Mouse (Mus musculus): ENCODE measurements around the gene Pdcl3.
A peak's percentile ranks its signal among the peaks of the same experiment; 100 is the strongest.

The Pdcl3 gene

DNA sequence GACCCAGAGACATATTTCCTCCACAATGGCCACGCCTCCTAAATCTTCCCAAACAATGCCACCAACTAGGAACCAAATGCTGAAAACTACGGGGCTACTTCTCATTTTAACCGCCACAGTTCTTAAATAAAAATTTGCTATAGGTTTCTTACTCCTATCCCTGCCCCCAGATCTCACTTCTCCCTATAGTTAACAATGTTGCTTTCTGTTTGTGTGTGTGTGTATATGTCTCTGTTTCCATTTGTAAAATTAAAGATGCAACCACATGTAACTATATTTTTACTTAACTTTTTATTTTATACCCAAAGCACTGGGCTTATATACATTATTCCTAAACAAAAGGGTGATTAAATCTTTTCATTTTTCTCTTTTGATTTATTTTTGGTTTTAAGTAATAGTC lies at the start of gene Pdcl3:
TSS of gene Pdcl3 (plus strand) at position 301 of the 400 bp plus-strand sequence.
- no peak for DNase-seq (ENCODE audit: low read depth, low spot score)

DNA sequence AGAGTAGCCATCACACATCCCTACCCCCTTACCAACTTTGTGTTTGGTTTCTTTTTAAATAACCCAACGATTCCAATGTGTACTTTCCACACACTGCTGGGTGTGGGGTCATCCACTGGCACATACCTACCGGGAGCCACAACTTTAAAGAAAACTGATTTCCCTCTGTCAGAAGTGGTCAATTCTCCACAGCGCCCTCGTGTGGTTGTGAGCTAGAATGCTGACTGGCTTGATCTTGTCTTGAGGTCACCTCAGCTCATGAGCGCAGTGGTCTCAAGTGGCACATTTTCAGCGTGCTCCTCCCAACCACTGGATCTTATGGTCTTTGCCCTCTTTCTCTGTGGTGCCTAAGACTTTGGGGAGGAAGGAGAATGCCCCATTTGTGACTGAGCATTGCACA lies 48.6 kb upstream of the Pdcl3 start:
- peak; percentile 81 for DNase-seq (ENCODE audit: low read depth, low spot score)

DNA sequence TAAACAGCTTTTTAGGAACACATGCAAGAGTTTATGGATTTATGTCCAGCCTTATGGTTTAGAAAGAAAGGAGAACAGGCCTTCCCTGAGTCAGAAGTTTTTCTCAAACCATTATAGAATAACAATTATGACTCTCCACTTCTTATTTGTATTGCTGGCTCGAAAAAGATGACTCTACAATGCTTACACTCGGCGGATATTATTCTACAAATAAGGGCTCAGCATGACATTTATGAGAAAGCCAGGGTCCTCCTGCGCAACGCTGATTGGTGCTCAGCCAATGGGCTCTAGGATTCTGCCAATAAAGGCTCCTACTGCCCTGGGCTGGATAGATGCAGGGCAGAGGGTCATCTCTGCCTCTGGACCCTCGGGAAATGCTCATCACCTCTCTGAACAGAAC lies 46.6 kb upstream of the Pdcl3 start, which contains the start of gene Nms:
TSS of gene Nms (plus strand) at position 301 of the 400 bp plus-strand sequence.
- DNase-seq (ENCODE audit: low read depth, low spot score), result no peak

DNA sequence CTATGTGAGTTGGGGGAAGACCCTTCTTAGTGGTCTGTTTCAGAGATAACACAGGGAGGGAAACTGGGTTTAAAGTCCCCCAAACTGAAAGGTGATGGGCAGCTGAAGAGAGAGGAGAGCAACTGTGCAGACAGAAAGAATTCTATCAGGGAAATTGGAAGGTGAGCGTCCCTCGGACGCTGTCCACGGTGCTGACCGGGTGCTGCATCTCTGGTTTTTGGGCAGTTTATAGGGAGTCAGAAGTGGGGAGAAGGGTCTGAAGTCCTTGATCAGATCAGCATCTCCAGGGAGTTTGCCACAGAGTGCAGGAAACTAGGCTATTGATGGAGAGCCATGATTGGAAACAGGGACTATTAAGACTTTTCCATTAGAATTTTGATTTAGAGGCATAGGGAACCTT lies 45.8 kb upstream of the Pdcl3 start:
- peak; percentile 8 for DNase-seq (ENCODE audit: low read depth, low spot score)

DNA sequence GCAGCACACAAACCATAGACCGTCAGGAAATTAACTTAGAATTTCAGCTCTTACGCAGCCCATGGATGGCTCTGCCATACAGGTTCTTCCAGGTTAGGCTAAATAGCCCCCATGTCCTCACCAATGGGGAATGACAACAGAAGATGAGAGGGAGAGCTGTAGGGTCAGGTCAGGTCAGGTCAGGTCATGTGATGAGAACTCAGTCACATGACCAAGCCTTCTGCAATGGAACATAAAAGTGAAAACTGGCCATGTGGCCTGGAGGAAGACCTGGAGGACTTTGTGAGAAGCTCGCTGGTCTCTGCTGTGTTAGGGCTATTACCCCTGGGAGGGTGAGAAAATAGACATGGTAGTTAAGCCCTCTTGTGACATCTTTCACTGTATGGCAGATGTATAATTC lies 29.0 kb upstream of the Pdcl3 start:
- no peak for DNase-seq (ENCODE audit: low read depth, low spot score)

GRCm38 (mm10) chr1:38969116-38969515 lies 16.3 kb upstream of the Pdcl3 start:
- no peak for DNase-seq (ENCODE audit: low read depth, low spot score)

DNA sequence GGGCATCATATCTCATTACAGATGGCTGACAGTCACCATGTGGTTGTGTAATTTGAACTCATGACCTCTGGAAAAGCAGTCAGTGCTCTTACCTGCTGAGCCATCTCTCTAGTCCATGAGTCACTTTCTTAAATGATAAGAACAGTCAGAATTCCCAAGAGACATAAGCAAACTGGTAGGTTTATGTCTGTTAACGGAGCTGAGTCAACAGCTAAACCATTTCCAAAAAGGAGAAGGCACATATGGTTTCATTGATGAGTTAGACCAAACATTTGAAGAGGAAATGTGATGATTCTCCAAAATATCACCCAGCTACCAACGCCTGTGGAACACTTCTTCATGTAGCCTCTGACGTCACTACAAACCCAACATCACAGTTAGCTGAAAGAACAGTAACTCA lies 13.7 kb upstream of the Pdcl3 start:
- DNase-seq (ENCODE audit: low read depth, low spot score), result no peak

DNA sequence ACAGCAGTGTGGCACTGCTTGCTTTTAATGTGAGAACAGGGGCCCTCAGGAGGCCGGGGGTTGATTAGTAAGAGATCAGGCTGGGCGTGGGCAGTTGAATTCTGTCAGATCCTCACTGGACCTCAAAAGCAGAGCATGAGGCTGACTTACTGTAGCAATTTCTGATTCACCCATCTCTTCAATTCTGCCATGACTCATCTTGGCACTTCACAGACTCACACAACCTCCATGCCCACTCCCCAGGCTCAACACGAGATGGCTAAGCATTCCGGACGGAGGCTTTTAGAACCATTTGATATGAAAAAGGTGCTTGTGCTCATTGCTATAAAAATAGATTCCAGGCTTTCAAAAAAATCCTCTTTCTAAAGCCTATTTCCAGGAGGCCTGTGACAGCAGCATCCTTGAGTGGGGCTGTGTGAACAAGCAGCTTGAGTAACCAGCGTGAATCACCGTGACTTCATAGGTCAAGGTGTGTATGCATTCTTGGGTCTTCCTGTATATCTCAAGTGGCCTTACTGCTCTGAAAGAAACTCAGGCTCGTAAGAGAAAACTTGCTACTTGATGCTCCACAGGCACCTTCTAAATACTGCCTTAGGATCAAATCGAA lies 12.3 kb upstream of the Pdcl3 start:
- no peak for DNase-seq (ENCODE audit: low read depth, low spot score)

DNA sequence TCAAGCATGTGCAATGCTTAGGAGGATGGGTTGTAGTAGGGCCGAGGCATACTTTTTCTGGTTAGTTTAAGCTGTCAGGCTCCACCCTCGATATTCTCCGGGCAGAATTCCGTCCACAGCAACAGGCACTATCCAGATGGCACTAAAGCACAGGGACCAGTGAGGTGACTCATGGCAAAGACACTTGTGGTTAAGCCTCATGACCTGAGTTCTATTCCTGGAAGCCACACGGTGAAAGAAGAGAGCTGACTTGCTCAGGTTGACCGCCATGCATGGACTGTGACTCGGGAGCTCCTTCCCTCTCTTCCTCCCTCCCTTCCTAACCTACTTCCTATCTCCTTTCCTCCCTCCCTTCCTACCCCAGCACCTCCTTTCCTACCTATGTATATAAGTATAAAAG lies 5.5 kb upstream of the Pdcl3 start:
- no peak for DNase-seq (ENCODE audit: low read depth, low spot score)

DNA sequence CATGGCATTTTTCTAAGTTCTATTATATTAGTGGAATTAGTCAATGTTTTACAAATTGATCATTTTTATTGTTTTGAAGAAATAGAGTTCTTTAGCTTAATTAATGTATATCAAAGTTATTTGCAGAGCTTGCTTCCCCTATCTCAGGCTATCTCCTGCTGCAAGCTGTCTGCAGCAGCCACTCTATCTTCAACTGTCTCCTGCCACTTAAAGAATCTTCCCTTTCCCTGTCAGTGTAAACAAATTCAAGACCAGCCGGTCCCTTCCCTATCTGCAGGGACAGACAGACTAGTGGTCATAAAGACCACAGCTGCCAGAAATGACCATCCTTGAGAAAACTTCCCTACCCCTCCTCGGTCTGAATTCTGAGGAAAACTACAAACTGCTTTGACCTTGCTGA lies 1.5 kb upstream of the Pdcl3 start:
- no peak for DNase-seq (ENCODE audit: low read depth, low spot score)

GRCm38 (mm10) chr1:38987080-38987864 lies 1.9 kb downstream of the Pdcl3 start:
- peak; percentile 95 for DNase-seq (ENCODE audit: low read depth, low spot score)

DNA sequence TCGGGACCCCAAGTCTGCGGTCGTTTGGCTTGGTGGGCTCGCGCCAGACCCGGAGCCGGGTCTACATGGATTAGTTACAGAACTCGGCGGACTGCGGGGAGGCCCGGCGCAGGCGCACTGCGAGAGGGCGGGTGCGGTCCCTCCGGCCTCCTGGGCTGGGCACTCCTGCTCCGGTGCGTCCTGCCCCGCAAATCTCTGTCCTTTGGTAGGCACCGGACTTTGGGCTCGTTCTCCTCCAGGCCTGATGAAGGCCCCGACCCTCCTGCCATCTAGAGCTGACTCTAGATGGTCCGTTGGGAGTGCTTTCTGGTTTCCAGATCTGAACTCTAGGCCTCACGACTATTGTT lies 2.4 kb downstream of the Pdcl3 start:
- DNase-seq (ENCODE audit: low read depth, low spot score), result no peak

DNA sequence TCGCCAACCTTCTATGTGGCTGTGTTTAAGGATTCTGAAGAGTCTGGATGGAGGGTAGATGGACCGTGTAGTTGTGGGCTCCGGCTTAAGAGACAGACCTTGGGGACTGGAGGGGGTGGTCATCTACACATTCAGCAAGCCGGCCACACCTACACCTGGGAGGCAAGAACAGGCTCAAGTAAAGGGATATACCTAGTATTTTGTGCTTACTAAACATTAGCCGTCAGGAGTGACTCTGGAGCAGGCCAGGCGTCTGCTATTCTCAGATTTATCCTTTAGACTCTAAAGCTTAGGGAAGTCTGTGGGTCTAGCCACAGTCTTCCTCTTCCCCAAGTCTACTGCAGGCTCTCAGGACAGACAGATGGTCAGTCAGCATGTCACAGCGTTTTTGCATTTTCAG lies 2.9 kb downstream of the Pdcl3 start:
- no peak for DNase-seq (ENCODE audit: low read depth, low spot score)

GRCm38 (mm10) chr1:38992365-38992764 lies 7.0 kb downstream of the Pdcl3 start:
- DNase-seq (ENCODE audit: low read depth, low spot score), result no peak

DNA sequence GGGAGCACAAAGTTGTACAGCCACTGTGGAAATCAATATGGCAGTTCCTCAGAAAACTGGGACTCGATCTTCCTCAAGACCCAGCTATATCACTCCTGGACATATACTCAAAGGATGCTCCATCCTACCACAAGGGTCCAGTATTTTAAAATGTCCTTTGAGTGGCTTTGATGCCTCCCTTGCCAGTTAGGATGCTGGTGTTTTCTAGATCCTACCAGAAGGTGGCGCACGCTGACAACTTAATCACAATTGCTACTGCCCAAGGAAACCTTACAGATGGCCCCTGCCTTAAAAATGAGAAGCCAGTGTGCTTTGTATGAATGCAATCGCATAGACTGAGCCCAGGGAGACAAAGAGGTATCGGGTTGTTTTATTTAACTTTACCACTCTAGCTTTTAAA lies 15.7 kb downstream of the Pdcl3 start:
- DNase-seq (ENCODE audit: low read depth, low spot score), result peak; percentile 86

DNA sequence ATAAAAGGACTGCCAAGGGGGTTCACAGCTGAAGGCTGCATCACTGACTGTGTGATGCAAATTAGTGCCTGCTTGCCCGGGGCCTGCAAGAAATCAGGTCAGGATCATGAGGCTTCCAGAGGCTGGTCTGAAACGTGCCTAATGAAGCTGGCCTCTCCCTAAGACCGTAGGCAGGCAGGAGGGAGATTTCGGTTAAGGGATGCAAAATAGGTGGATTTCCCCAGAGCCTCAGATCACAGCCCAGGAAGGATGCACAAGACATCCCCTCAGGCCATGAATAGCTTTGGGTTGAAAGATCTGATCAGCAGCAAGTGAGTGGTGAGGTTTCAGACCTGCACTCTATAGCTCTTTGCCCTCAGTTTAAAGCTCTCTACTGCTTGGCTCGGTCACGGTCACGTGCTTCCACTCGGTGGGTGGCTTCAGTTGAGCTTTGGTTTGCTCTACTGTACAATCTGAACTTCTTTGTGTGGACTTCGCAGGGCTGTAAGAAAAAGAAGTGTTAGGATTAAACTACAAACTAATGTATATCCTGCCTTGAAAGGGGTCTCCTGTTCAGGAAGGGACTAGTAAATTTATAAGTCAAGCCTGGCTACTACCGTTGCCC lies 20.4 kb downstream of the Pdcl3 start:
- DNase-seq (ENCODE audit: low read depth, low spot score), result no peak

DNA sequence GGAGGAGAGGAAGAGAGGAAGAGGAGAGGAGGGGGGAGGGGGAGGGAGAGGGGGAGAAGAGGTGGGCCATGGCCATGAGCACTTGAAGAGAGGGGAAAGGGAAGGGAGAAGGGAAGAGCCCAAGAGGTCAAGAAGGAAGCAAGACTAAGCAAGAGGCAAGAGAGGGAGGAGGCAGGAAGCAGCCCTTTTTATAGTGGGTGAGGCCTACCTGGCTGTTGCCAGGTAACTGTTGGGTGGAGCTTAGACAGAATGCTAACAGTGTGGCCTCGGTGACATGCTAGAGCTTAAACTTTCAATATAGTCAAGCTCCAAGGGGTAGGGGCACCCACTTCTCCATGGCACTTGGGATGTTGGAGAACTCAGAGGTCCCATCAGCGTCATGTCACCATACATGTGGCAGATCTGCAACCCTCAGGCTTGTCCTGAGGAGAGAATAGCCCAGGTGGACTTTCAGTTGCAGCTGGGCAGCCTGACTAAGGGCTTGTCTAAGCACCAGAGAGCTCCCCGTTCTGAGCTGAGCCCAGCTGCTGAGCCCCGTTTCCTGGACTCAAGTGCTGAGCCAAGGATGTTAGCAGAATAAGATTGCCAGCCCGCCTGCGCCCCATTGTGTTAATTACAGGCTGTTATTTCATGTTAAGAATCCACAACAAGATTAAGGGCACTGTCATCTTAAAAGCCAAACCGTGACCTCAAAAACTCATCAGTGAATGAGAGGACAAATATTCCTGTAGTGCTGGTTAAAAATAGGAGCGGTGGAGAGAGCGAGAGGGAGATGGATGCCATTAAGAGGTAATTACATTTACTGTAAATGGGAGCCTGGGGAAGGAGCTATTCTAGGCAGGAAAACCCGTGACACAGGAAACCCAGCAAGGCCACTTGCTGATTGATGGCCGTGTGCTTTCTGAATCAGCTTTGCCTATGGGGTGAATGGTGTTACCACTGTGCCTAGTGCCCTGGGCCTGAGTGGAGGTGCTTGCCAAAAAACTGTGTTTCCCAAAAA lies 21.7 kb downstream of the Pdcl3 start:
- DNase-seq (ENCODE audit: low read depth, low spot score), result no peak

- DNase-seq (ENCODE audit: low read depth, low spot score), result peak; percentile 86
These were observed 25.2 kb downstream of the Pdcl3 start for GRCm38 (mm10) chr1:39010583-39011021.

- no peak for DNase-seq (ENCODE audit: low read depth, low spot score)
These were observed 27.2 kb downstream of the Pdcl3 start for GRCm38 (mm10) chr1:39012576-39012975.

GRCm38 (mm10) chr1:39013843-39014242 lies 28.4 kb downstream of the Pdcl3 start:
- DNase-seq (ENCODE audit: low read depth, low spot score), result no peak

DNA sequence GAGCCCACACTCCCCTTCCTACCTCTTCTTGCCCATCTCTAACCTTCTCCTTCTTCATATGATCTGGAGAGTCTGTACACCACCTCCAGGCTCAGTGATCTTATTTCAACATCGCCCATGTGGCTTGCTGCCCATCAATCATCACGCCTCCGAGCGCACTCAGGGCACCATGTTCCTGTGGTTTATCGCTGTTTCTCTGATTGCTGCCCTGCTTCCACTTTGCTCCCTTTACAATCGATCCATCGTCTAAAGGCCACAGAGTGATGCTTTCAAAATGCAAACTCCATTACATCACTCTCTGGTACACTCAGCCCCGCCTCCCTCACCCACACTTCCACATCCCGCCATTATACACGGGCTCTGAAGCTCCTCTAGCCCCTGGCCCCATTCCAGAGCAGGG lies 30.1 kb downstream of the Pdcl3 start:
- no peak for DNase-seq (ENCODE audit: low read depth, low spot score)

- DNase-seq (ENCODE audit: low read depth, low spot score), result no peak
These were observed 32.5 kb downstream of the Pdcl3 start for GRCm38 (mm10) chr1:39017871-39018270.

Measured in CD4-positive, CD25-positive, alpha-beta regulatory T cell, adult 2 months (primary cell).